Mouse (Mus musculus) heart, embryonic 16.5 days (tissue): ENCODE results near the gene Prkcd. TPM values are rescaled to one million over a fixed set of nuclear protein-coding genes. Genes with fewer than 3 reads are reported as not detected.
A peak's percentile ranks its signal among the peaks of the same experiment; 100 is the strongest.

Experiments
- ATAC-seq: fragments of 200-750 bp; cut with Nextera tagmentation; replicated peaks from 2 replicates; pipeline ENCODE4 v1.8.0; 2017; ENCODE audit warnings: moderate number of reproducible peaks; ENCODE audit not compliant: insufficient read depth, low FRiP score; ENCODE audit errors: extremely low read depth
- H3K27ac ChIP-seq: fragments of 300-500 bp; sonication (generic); 2 replicates; pipeline ENCODE4 v1.5.1; 2014; ENCODE audit warnings: mild to moderate bottlenecking, low read length, control low read depth, moderate library complexity
- H3K27me3 ChIP-seq: fragments of 300-500 bp; sonication (generic); 2 replicates; pipeline ENCODE4 v1.6.1; 2014; ENCODE audit warnings: low read length, mixed read lengths; ENCODE audit not compliant: control insufficient read depth, insufficient read depth
- H3K36me3 ChIP-seq: fragments of 300-500 bp; sonication (generic); 2 replicates; pipeline ENCODE4 v1.6.1; 2014; ENCODE audit not compliant: control insufficient read depth, insufficient read depth
- H3K4me1 ChIP-seq: fragments of 300-500 bp; sonication (generic); 2 replicates; pipeline ENCODE4 v1.6.1; 2014; ENCODE audit warnings: low read length, mixed read lengths; ENCODE audit not compliant: control insufficient read depth, insufficient read depth
- H3K4me2 ChIP-seq: fragments of 300-500 bp; sonication (generic); 2 replicates; pipeline ENCODE4 v1.6.1; 2014; ENCODE audit warnings: low read depth, mild to moderate bottlenecking, control low read depth, low read length
- H3K4me3 ChIP-seq: fragments of 300-500 bp; sonication (generic); 2 replicates; pipeline ENCODE4 v1.5.1; 2014; ENCODE audit warnings: mild to moderate bottlenecking, control low read depth, low read length
- H3K9ac ChIP-seq: fragments of 300-500 bp; sonication (generic); 2 replicates; pipeline ENCODE4 v1.6.1; 2014; ENCODE audit warnings: low read length, control low read depth
- H3K9me3 ChIP-seq: fragments of 300-500 bp; sonication (generic); replicated peaks from 2 replicates; pipeline ENCODE4 v1.6.1; 2016; ENCODE audit warnings: low read length; ENCODE audit not compliant: control insufficient read depth
- WGBS: fragments of 180-500 bp; shearing (Covaris S2); extraction: QIAGEN DNeasy Blood & Tissue Kit; methylation state at CpG from one replicate; pipeline ENCODE4 v1.1.7; 2014; 5-methylcytosine and 5-hydroxymethylcytosine counted together
- polyA plus RNA-seq: library from polyadenylated mRNA; unstranded; fragments of >200 nt; fragmentation: Nextera tagmentation; extraction: Ambion mirVana; gene quantifications from 2 replicates; pipeline ENCODE4 v1.2.1, GENCODE M21; 2015

Gene Prkcd
- polyA plus RNA-seq, 1 experiment from 2014 or later = 40.7 TPM

DNA sequence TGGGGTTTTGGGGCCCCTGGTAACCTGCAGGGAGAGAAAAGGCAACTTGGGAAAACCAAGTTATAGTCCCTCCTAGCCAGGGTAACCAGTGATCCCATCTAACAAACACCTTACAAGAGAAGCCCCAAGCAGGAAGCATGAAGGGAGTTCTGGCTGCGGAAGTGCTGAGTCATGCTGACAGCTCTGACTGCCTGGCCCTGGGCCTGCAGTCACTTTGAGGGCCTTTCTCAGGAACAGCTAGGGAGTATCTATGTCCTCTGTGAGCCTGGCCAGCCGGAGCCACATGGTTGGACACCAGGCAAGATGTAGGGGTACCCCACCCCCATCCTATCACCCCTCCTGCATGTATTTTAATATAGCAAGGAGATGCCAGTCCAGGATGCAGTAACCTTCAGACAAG, 61.6 kb downstream of the Prkcd start:
- 58% methylated on average over 2 of the region's 2 CpGs for WGBS
- H3K9me3 ChIP-seq = no peaks in the 10 kb centered on the region
- H3K4me2 ChIP-seq = no peak overlapping the region
- peak; percentile 46; the same call in 1 of the 2 replicates for ATAC-seq
- H3K4me3 ChIP-seq = no peak overlapping the region
- H3K4me1 ChIP-seq = peaks cover 10% of the 10 kb centered on the region
- peak overlapping the region; percentile 50; the same call in 1 of the 2 replicates for H3K27ac ChIP-seq
- H3K36me3 ChIP-seq = peaks cover 55% of the 10 kb centered on the region
- no peaks in the 10 kb centered on the region for H3K27me3 ChIP-seq
- H3K9ac ChIP-seq = no peak overlapping the region

DNA sequence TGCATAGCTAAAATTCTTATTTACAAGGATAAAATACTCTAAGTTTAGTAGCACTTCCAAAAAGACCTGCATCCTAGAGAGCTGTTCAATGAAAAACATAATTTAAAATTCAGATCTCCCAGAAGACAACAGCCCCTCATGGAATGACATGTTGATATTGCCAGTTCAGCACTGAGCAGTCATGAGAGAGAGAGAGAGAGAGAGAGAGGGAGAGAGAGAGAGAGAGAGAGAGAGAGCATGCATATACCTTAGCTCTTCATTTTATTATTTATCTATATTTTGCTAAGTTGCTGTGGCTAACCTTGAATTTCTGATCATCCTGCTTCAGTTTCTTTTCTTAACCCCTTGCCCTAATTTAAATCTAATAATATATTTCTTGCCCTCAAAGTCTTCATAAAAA, 63.7 kb downstream of the Prkcd start:
- ATAC-seq = no peak
- H3K4me1 ChIP-seq = peaks cover 22% of the 10 kb centered on the region
- no peaks in the 10 kb centered on the region for H3K9me3 ChIP-seq
- H3K4me3 ChIP-seq = no peak overlapping the region
- no peaks in the 10 kb centered on the region for H3K27me3 ChIP-seq
- no peak overlapping the region for H3K4me2 ChIP-seq
- no peak overlapping the region for H3K27ac ChIP-seq
- H3K9ac ChIP-seq = no peak overlapping the region
- H3K36me3 ChIP-seq = peaks cover 49% of the 10 kb centered on the region

DNA sequence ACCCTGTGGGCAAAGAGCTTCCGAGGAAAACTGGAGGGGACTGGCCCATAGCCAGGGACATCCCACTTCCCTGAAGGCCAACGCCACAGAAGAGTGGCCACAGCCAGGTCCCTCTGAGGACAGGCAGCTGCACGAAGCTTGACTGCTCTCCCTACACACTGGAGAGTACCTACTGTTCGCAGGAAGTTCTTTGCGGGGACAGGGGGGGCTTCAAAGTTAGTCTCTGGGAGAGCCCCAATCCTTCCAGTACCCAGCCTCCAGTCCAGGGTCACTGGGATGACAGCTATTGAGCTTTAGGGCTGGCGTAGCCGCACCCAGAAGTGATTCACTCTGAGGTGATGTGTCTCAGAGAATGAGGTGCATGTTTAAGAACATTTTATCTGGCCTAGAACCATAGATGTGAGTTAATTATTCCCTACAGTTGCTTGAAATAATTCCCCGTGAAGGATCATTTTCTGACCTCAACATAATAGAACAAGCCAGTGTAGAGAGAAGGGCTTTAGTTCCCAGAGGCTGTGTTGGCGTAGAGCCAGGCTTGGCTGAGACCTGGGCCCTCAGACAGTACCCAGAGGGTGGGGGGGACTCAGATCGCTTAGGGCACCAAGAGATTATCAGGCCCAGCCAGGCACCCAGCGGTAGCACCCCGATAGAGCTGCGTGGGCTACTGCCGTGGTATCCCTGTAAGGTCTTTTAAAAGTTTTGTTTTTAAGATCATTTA, 64.4 kb downstream of the Prkcd start:
- Histone ChIP-seq H3K27me3 (no peaks in the 10 kb centered on the region), H3K9me3 (no peaks in the 10 kb centered on the region), H3K27ac (peak overlapping the region; percentile 38; the same call in 1 of the 2 replicates), H3K36me3 (peaks cover 45% of the 10 kb centered on the region), H3K4me3 (no peak overlapping the region), H3K4me1 (peaks cover 22% of the 10 kb centered on the region), H3K4me2 (no peak overlapping the region), H3K9ac (no peak overlapping the region; the same call in 1 of the 2 replicates)
- peak; percentile 51; the same call in 1 of the 2 replicates for ATAC-seq
- 57% methylated on average over 14 of the region's 14 CpGs for WGBS

DNA sequence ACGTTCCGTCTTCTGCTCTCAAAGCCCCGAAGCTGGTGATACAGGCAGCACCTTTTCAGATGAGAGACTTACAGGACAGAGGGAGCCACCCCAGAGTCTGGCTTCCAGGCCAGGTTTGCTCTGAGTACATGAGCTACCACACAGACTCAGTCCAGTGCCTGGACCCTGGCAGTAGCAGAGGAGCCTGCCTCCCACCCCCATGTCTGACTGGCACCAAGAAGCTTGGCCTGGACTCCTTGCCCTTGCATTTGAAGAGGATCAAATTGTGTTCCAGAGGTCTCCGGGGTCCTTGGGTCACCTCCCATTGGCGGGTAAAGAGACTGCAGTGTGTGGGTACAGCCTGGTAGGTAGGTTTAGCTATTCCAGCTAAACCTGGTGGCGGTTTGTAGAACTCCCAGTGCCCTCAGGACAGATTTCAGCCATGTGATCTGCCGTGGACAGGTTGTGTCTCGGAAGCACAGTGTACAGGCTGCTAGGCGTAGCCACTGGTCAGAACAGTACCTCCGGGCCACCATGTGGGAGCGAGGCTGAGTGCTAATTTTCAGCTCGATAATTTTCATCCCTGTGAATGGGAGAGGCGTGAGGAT, 65.1 kb downstream of the Prkcd start:
- ATAC-seq = no peak

DNA sequence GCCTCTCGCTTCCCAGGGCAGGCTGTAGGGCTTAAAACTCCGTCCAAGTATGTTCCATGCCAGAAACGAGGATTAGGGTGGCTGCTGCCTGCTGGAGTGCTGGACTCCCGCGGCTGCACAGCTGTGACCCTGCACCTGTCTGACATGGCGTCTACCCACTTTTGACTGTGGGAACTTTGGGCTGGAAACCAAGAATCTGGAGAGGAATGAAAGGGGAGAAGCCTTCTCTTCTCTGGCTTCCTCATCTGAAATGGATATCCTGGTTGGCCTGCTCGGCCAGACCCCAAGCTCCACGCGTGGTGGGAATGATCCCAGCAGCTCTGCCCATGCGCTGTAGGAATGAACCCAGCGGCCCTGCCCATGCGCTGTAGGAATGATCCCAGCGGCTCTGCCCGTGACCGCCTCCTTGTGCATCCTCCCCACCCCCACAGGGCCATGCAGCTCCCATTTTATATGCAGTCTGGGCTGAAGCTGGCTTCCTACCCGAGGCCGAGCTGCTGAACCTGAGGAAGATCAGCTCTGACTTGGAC, 66.6 kb downstream of the Prkcd start:
- H3K27me3 ChIP-seq = no peaks in the 10 kb centered on the region
- H3K27ac ChIP-seq = no peak overlapping the region
- H3K36me3 ChIP-seq = peaks cover 42% of the 10 kb centered on the region
- no peak overlapping the region for H3K9ac ChIP-seq
- ATAC-seq = no peak
- 84% methylated on average over 17 of the region's 17 CpGs for WGBS
- H3K4me2 ChIP-seq = no peak overlapping the region
- no peak overlapping the region for H3K4me3 ChIP-seq
- no peaks in the 10 kb centered on the region for H3K9me3 ChIP-seq
- H3K4me1 ChIP-seq = peaks cover 18% of the 10 kb centered on the region

More for the DNA sequence above, 65.1 kb downstream of the Prkcd start:
- Histone ChIP-seq H3K4me2 (no peak overlapping the region), H3K4me3 (no peak overlapping the region), H3K27me3 (no peaks in the 10 kb centered on the region), H3K9me3 (no peaks in the 10 kb centered on the region), H3K9ac (no peak overlapping the region), H3K27ac (no peak overlapping the region), H3K36me3 (peaks cover 43% of the 10 kb centered on the region), H3K4me1 (peaks cover 22% of the 10 kb centered on the region)
- 91% methylated on average over 13 of the region's 13 CpGs for WGBS

DNA sequence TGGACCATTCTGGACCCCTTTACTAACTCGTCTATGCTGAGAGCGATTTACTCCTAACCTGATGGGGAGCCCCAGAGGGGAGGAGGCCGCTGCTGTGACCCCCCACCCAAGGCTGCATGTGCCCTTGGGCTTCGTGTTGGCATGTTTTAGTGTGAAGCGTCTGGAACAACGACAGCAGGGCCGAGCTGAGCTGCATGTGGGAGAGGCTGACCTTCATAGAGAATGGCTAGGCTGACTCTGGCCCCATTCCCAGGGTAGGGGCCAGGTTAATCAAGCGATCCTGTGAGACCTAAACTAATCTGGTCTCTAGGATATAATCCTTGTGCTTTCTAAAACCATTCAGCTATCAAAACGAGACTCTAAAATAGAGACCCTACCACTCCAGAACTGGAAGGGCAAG, 68.3 kb downstream of the Prkcd start:
- peak; percentile 38; the same call in 1 of the 2 replicates for ATAC-seq
- Histone ChIP-seq H3K4me1 (peaks cover 14% of the 10 kb centered on the region), H3K27ac (peak overlapping the region; percentile 63), H3K9ac (no peak overlapping the region), H3K4me2 (no peak overlapping the region), H3K27me3 (no peaks in the 10 kb centered on the region), H3K36me3 (peaks cover 40% of the 10 kb centered on the region), H3K9me3 (no peaks in the 10 kb centered on the region), H3K4me3 (no peak overlapping the region)
- 53% methylated on average over 9 of the region's 9 CpGs for WGBS

DNA sequence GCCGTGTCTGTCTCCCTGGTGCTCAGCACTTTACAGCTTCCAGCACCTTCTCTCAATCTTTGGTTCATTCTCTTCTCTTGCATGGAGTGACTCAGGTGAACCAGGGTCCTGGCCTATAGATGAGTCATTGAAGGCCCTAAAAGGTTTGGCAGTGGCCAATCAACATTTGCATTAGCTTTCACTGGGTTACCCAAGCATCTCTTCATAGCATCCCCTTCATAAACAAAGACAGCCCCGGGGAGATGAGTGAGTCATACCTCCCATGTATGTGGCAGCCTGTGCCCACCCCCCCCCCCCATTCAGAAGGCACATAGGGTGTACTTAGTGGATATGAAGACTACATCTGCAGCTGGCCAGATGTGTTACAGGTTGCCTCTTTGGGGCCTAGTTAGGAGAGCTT, 69.4 kb downstream of the Prkcd start:
- no peak for ATAC-seq
- 79% methylated on average over 2 of the region's 2 CpGs for WGBS
- H3K36me3 ChIP-seq = peaks cover 40% of the 10 kb centered on the region

DNA sequence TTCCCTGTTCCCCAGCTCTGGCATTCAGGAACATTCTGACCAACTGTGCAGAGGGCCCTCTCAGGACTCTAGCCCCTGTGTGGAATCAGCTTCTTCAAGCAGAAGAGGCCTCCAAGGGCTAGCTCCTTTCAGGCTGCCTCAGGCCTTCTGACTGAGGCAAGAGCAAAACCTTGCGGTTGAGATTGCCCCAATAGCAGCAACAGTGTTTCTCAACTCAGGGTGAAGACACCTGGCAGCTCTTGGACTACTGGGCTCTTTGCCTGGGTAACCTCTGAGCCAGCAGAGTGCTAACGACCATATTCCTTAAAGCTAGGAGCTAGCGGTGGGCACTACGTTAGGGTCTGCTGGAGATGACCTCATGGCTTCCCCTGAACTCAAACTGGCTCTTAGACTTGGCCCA, 72.8 kb downstream of the Prkcd start:
- WGBS = 85% methylated on average over 4 of the region's 4 CpGs
- H3K9ac ChIP-seq = no peak overlapping the region
- H3K36me3 ChIP-seq = peaks cover 12% of the 10 kb centered on the region; the same call in 1 of the 2 replicates
- no peak overlapping the region for H3K27ac ChIP-seq
- no peaks in the 10 kb centered on the region for H3K27me3 ChIP-seq
- H3K9me3 ChIP-seq = no peaks in the 10 kb centered on the region
- H3K4me1 ChIP-seq = peaks cover 33% of the 10 kb centered on the region
- no peak for ATAC-seq
- H3K4me2 ChIP-seq = no peak overlapping the region
- H3K4me3 ChIP-seq = no peak overlapping the region

More for the DNA sequence above, 69.4 kb downstream of the Prkcd start:
- no peaks in the 10 kb centered on the region for H3K9me3 ChIP-seq
- no peak overlapping the region for H3K4me3 ChIP-seq
- H3K9ac ChIP-seq = no peak overlapping the region
- no peak overlapping the region for H3K27ac ChIP-seq
- no peaks in the 10 kb centered on the region for H3K27me3 ChIP-seq
- H3K4me1 ChIP-seq = peaks cover 17% of the 10 kb centered on the region
- H3K4me2 ChIP-seq = no peak overlapping the region

DNA sequence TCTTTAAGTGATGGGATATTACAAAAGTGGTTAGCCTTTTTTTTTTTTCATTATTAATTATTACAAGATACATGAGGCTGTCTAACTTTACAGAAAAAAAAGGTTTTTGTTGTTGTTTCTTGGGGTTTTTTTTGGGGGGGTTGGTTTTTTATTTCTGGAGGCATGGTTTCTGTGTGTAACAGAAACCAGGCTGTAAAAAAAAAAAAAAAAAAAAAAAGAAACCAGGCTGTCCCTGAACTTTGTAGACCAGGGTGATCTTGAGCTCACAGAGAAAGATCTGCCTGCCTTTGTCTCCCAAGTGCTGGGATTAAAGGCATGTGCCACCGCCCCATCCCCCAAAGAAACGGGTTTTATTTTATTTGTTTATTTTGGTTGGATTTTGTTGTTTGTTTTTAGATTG, 74.0 kb downstream of the Prkcd start:
- no peaks in the 10 kb centered on the region for H3K27me3 ChIP-seq
- no peak overlapping the region for H3K9ac ChIP-seq
- no peak for ATAC-seq
- WGBS = 97% methylated on average over 2 of the region's 2 CpGs
- no peaks in the 10 kb centered on the region for H3K9me3 ChIP-seq
- H3K27ac ChIP-seq = no peak overlapping the region
- H3K4me1 ChIP-seq = peaks cover 31% of the 10 kb centered on the region
- peak overlapping the region; percentile 90 for H3K4me2 ChIP-seq
- peaks cover 12% of the 10 kb centered on the region; the same call in 1 of the 2 replicates for H3K36me3 ChIP-seq
- H3K4me3 ChIP-seq = no peak overlapping the region
